Mouse (Mus musculus): ENCODE results near the gene Med12l.

DNA sequence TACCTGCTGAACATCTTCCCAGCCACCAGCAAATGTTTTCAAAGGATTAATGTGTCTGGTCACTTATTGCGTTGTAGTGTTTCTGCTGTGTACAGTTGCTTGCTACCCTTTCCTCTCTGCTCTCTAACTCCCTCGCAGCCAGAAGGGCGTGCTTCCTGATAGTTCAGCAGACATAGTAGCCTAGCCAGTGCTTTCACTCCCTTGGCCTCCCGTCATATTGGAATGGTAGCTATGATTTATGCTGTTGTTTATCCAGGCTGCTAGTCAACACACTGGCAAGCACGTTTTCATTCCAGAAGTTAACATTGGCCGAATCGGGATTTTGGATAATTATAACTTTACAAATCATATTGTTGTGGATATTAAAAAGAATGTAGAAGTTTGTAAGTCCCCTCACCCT, 54.5 kb downstream of the Med12l start:
- TF ChIP-seq CTCF (IDR thresholded peaks at IDR 0.05; ENCODE audit: low read depth) (no peak), EP300 (IDR thresholded peaks at IDR 0.05; ENCODE audit: low read depth) (no peak)
